Mouse (Mus musculus) heart, postnatal 0 days (tissue): ENCODE results near the gene Epn1.

Experiments
- CTCF ChIP-seq: IDR thresholded peaks from 2 replicates; pipeline ENCODE4 v1.5.1; 2016; ENCODE audit warnings: antibody characterized with exemption, control low read depth, low read depth
- EP300 ChIP-seq: IDR thresholded peaks from 2 replicates; pipeline ENCODE4 v1.6.1; 2016; ENCODE audit warnings: antibody characterized with exemption, low read depth

DNA sequence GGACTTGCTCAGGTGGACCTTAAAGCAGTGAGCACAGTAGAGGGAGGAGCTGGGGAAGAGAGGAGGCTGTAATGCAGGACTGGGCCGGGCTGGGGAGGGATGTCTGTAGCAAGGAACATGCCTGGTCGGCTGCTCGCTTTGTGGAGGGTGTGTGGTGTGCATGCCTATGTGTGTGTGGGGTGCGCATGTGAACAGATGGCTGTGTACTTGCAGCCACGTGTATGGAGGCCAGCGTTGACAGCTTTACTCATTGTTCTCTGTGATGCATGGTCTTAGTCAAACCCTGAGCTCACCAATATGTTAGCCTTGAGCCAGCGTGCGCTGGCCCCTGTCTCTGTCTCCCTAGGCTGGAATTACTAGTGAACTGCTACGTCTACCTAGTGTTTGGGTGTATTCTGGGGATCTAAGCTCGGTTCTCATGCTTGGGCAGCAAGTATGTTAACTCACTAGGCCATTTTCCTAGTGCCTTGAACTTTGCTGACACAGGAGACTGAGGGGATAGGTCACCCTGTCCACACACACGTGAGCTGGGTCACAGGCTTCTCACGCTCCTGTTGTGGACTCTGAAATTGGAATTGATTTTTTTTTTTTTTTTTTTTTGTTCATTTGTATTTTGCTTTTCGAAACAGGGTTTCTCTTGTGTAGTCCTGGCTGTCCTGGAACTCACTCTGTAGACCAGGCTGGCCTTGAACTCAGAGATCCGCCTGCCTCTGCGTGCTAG, 11.1 kb downstream of the Epn1 start:
- TF ChIP-seq EP300 (no peak), CTCF (no peak)
